Mouse (Mus musculus) intestine, embryonic 14.5 days (tissue): ENCODE results near the gene Gpr83. TPM values are rescaled to one million over a fixed set of nuclear protein-coding genes. Genes with fewer than 3 reads are reported as not detected.

Experiments used
- polyA plus RNA-seq: library from polyadenylated mRNA; unstranded; fragments of >200 nt; fragmentation: Nextera tagmentation; extraction: Ambion mirVana; gene quantifications from 2 replicates; pipeline ENCODE4 v1.2.1, GENCODE M21; 2014

Gene Gpr83
- polyA plus RNA-seq, 1 experiment from 2014 or later = 0.69 TPM

Other genes starting within 250 kb of the Gpr83 start
- gene Amotl1, start 215.2 kb upstream of the Gpr83 start, polyA plus RNA-seq = 22.4 and 23.6 TPM in 2 replicates
- gene Piwil4, start 119.5 kb upstream of the Gpr83 start, polyA plus RNA-seq = 0.13 and 0.49 TPM in 2 replicates
- gene Fut4, start 107.8 kb upstream of the Gpr83 start, polyA plus RNA-seq = 6.5 and 6.7 TPM in 2 replicates
- not detected in 2 replicates for gene 1700012B09Rik, start 89.2 kb upstream of the Gpr83 start, polyA plus RNA-seq
- gene Mre11a, start 75.6 kb upstream of the Gpr83 start, polyA plus RNA-seq = 29.6 and 33.3 TPM in 2 replicates
- gene Ankrd49, start 75.4 kb upstream of the Gpr83 start, polyA plus RNA-seq = 47.9 and 52.0 TPM in 2 replicates
- not detected in 2 replicates for gene Izumo1r, start 43.7 kb downstream of the Gpr83 start, polyA plus RNA-seq
- 54.5 and 60.3 TPM in 2 replicates for gene Panx1, start 185.3 kb downstream of the Gpr83 start, polyA plus RNA-seq